Mouse (Mus musculus) activated CD4-positive, CD25-positive, alpha-beta regulatory T cell (primary cell): ENCODE data around the gene Atat1. TPM values are rescaled to one million over a fixed set of nuclear protein-coding genes. Genes with fewer than 3 reads are reported as not detected.

ENCODE experiments used
- polyA plus RNA-seq, 2 experiments: library from polyadenylated mRNA; unstranded; fragments of 100-300 nt; shearing (Covaris generic); gene quantifications; one replicate each; pipeline ENCODE4 v1.2.1; 2017

Atat1 gene
- polyA plus RNA-seq = 10 to 100 TPM; 12.9 to 18.4 TPM

GRCm38 (mm10) chr17:35909919-35910369, at the start of gene Atat1:
Gene Atat1 (minus strand): TSS chr17:35910075.

GRCm38 (mm10) chr17:35916297-35917142, 6.6 kb upstream of the Atat1 start, which contains the start of the genes Mrps18b and Ppp1r10:
Gene Mrps18b (minus strand): TSS chr17:35916389.
Gene Ppp1r10 (plus strand): TSS chr17:35916434.

GRCm38 (mm10) chr17:35896781-35897643, 12.9 kb downstream of the Atat1 start, which contains the start of gene 2310061I04Rik:
Gene 2310061I04Rik (minus strand): TSS chr17:35897431.

GRCm38 (mm10) chr17:35879245-35880057, 30.4 kb downstream of the Atat1 start, which contains the start of gene Dhx16:
Gene Dhx16 (plus strand): TSS chr17:35879819.

GRCm38 (mm10) chr17:35865481-35866280, 44.2 kb downstream of the Atat1 start, which contains the start of gene Ppp1r18:
Gene Ppp1r18 (plus strand): TSS chr17:35865593.

GRCm38 (mm10) chr17:35861198-35861857, 48.5 kb downstream of the Atat1 start, which contains the start of gene Nrm:
Gene Nrm (plus strand): TSS chr17:35861318.

Other genes starting within 250 kb of the Atat1 start
- 10 to 100 TPM; 22.3 to 24.8 TPM for gene Vars2, start 242.5 kb downstream of the Atat1 start, polyA plus RNA-seq
- 10 to 100 TPM; 18.2 to 20.7 TPM for gene Gtf2h4, start 236.3 kb downstream of the Atat1 start, polyA plus RNA-seq
- 1 to 10 TPM; 6.1 to 8.7 TPM for gene Ddr1, start 205.5 kb downstream of the Atat1 start, polyA plus RNA-seq
- 10 to 100 TPM in 1 of 2 experiments, under 1 TPM in 1; 0.19 to 14.0 TPM for gene Ier3, start 88.4 kb downstream of the Atat1 start, polyA plus RNA-seq
- gene Flot1, start 86.8 kb downstream of the Atat1 start, polyA plus RNA-seq = 10 to 100 TPM; 59.0 to 61.4 TPM
- 100 to 1,000 TPM; 114 to 135 TPM for gene Tubb5, start 71.8 kb downstream of the Atat1 start, polyA plus RNA-seq
- gene Mdc1, start 68.6 kb downstream of the Atat1 start, polyA plus RNA-seq = 1 to 10 TPM; 4.1 to 7.9 TPM
- gene Nrm, start 48.8 kb downstream of the Atat1 start, polyA plus RNA-seq = 10 to 100 TPM; 33.6 to 42.0 TPM
- 100 to 1,000 TPM; 549 to 588 TPM for gene Ppp1r18, start 44.5 kb downstream of the Atat1 start, polyA plus RNA-seq
- 10 to 100 TPM; 49.5 to 68.4 TPM for gene Dhx16, start 30.3 kb downstream of the Atat1 start, polyA plus RNA-seq
- gene 2310061I04Rik, start 12.6 kb downstream of the Atat1 start, polyA plus RNA-seq = 10 to 100 TPM; 34.3 to 45.8 TPM
- 10 to 100 TPM; 44.0 to 78.4 TPM for gene Mrps18b, start 6.3 kb upstream of the Atat1 start, polyA plus RNA-seq
- gene Ppp1r10, start 6.4 kb upstream of the Atat1 start, polyA plus RNA-seq = 10 to 100 TPM; 30.2 to 54.9 TPM
- gene Abcf1, start 59.7 kb upstream of the Atat1 start, polyA plus RNA-seq = 100 to 1,000 TPM; 122 to 138 TPM
- 10 to 100 TPM; 55.6 to 56.5 TPM for gene Gnl1, start 69.8 kb upstream of the Atat1 start, polyA plus RNA-seq
- 10 to 100 TPM; 30.8 to 41.6 TPM for gene Prr3, start 70.2 kb upstream of the Atat1 start, polyA plus RNA-seq
- 10 to 100 TPM; 30.2 to 41.9 TPM for gene H2-T24, start 110.5 kb upstream of the Atat1 start, polyA plus RNA-seq
- 100 to 1,000 TPM; 796 to 873 TPM for gene H2-T23, start 122.8 kb upstream of the Atat1 start, polyA plus RNA-seq
- gene H2-T22, start 132.7 kb upstream of the Atat1 start, polyA plus RNA-seq = 100 to 1,000 TPM; 306 to 313 TPM
- under 1 TPM; 0.18 to 0.22 TPM for gene Gm6034, start 132.9 kb upstream of the Atat1 start, polyA plus RNA-seq
- gene Gm11127, start 148.3 kb upstream of the Atat1 start, polyA plus RNA-seq = not detected
- gene Gm19684, start 211.6 kb upstream of the Atat1 start, polyA plus RNA-seq = 1 to 10 TPM in 1 of 2 experiments, under 1 TPM in 1; 0.75 to 1.2 TPM
- gene Gm7030, start 219.3 kb upstream of the Atat1 start, polyA plus RNA-seq = under 1 TPM; 0.36 to 0.51 TPM